Mouse (Mus musculus) urinary bladder, postnatal 4 days (tissue): ENCODE measurements at regions not wholly inside any gene's neighbourhood (a gene's known extent, or its start where the extent isn't known, plus 50 kb on each side); places are given as distances from the start of the nearest gene placed in this dataset.

ENCODE experiments used
- DNase-seq, 2 experiments: peaks; one replicate each; pipeline ENCODE4 v3.0.0; 2021 to 2022; ENCODE audit warnings: low spot score in 2 of 2

GRCm38 (mm10) chr3:9948114-9948513 is 139.8 kb upstream of the Gm9833 start:
- no peak for DNase-seq

- no peak for DNase-seq
Observed at GRCm38 (mm10) chr3:9957870-9958269, 130.0 kb upstream of the Gm9833 start.

- DNase-seq: no peak
Observed at GRCm38 (mm10) chr3:9959716-9960661, 127.9 kb upstream of the Gm9833 start.

- DNase-seq: no peak
Observed at GRCm38 (mm10) chr3:9960696-9961095, 127.2 kb upstream of the Gm9833 start.
